Mouse (Mus musculus) heart, postnatal 36 days (tissue): ENCODE measurements around the gene Arid1b. TPM values are rescaled to one million over a fixed set of nuclear protein-coding genes. Genes with fewer than 3 reads are reported as not detected.
"Not testable (repeated sequence)": the region's sequence is repeated elsewhere in the genome, so short reads cannot be mapped to it uniquely, and the experiment has no call there.

Experiments used
- DNase-seq, 2 experiments: peaks; one replicate each; pipeline ENCODE4 v3.0.0; 2021 to 2022
- intact Hi-C: fragments of 180-260 bp; cut with DNase I; formaldehyde crosslinking; loops from one replicate; pipeline ENCODE4 v1.15.1; 2025
- total RNA-seq, 2 experiments: library from RNA; stranded (reverse); gene quantifications; 2 replicates each; pipeline ENCODE4 v1.2.3; 2021

Gene Arid1b
- total RNA-seq, 2 experiments from 2014 or later = 27.8 to 28.3 TPM

- DNase-seq = no peak
- intact Hi-C loops = no loop called here
These were observed 84.4 kb downstream of the Arid1b start for GRCm38 (mm10) chr17:5078576-5078975.

- intact Hi-C loops = no loop called here
- no peak for DNase-seq
These were observed 86.8 kb downstream of the Arid1b start for GRCm38 (mm10) chr17:5080884-5081419.

GRCm38 (mm10) chr17:5082274-5082673 lies 88.1 kb downstream of the Arid1b start:
- no peak for DNase-seq
- intact Hi-C loops = no loop called here

GRCm38 (mm10) chr17:5083497-5083896 lies 89.4 kb downstream of the Arid1b start:
- intact Hi-C loops = no loop called here
- DNase-seq = no peak

- intact Hi-C loops = no loop called here
- DNase-seq = no peak
These were observed 90.0 kb downstream of the Arid1b start for GRCm38 (mm10) chr17:5084139-5084538.

GRCm38 (mm10) chr17:5085004-5085403 lies 90.9 kb downstream of the Arid1b start:
- intact Hi-C loops = no loop called here
- DNase-seq = no peak

GRCm38 (mm10) chr17:5085942-5086341 lies 91.8 kb downstream of the Arid1b start:
- intact Hi-C loops = no loop called here
- peak in 1 of 2 experiments; percentile 33 for DNase-seq

GRCm38 (mm10) chr17:5088241-5088640 lies 94.1 kb downstream of the Arid1b start:
- intact Hi-C loops, DNase-seq: not testable (repeated sequence)

GRCm38 (mm10) chr17:5088822-5089221 lies 94.7 kb downstream of the Arid1b start:
- no peak for DNase-seq
- intact Hi-C loops = no loop called here

GRCm38 (mm10) chr17:5089541-5089940 lies 95.4 kb downstream of the Arid1b start:
- intact Hi-C loops = no loop called here
- no peak for DNase-seq

GRCm38 (mm10) chr17:5091490-5091889 lies 97.4 kb downstream of the Arid1b start:
- intact Hi-C loops = no loop called here
- no peak for DNase-seq

GRCm38 (mm10) chr17:5091934-5092333 lies 97.8 kb downstream of the Arid1b start:
- no peak for DNase-seq
- intact Hi-C loops = no loop called here

- intact Hi-C loops, DNase-seq: not testable (repeated sequence)
These were observed 99.2 kb downstream of the Arid1b start for GRCm38 (mm10) chr17:5093343-5093742.

GRCm38 (mm10) chr17:5094636-5095035 lies 100.5 kb downstream of the Arid1b start:
- intact Hi-C loops = no loop called here
- DNase-seq = no peak

- intact Hi-C loops = no loop called here
- no peak for DNase-seq
These were observed 101.6 kb downstream of the Arid1b start for GRCm38 (mm10) chr17:5095741-5096140.

- DNase-seq = no peak
- intact Hi-C loops = no loop called here
These were observed 102.9 kb downstream of the Arid1b start for GRCm38 (mm10) chr17:5097046-5097445.

- intact Hi-C loops = no loop called here
- no peak for DNase-seq
These were observed 103.7 kb downstream of the Arid1b start for GRCm38 (mm10) chr17:5097545-5098475.

GRCm38 (mm10) chr17:5098727-5099126 lies 104.6 kb downstream of the Arid1b start:
- intact Hi-C loops = no loop called here
- DNase-seq = no peak

- intact Hi-C loops = no loop called here
- no peak for DNase-seq
These were observed 105.1 kb downstream of the Arid1b start for GRCm38 (mm10) chr17:5099238-5099637.

GRCm38 (mm10) chr17:5101157-5101556 lies 107.0 kb downstream of the Arid1b start:
- intact Hi-C loops = no loop called here
- DNase-seq = no peak

- DNase-seq = no peak
- intact Hi-C loops = no loop called here
These were observed 107.8 kb downstream of the Arid1b start for GRCm38 (mm10) chr17:5101887-5102286.

- no peak for DNase-seq
- intact Hi-C loops = no loop called here
These were observed 111.6 kb downstream of the Arid1b start for GRCm38 (mm10) chr17:5105746-5106145.
